Mouse (Mus musculus): ENCODE measurements around the gene 1700029H14Rik. TPM values are rescaled to one million over a fixed set of nuclear protein-coding genes. Genes with fewer than 3 reads are reported as not detected.

1700029H14Rik gene
- total RNA-seq, 2 experiments from 2014 or later, result not detected

- no peak for TF ChIP-seq CTCF (conservative IDR thresholded peaks at IDR 0.05)
- Histone ChIP-seq H3K4me3 (no peak overlapping the region), H3K27ac (no peak overlapping the region)
- DNase-seq (ENCODE audit: low spot score in 2 of 2), result no peak
Observed at GRCm38 (mm10) chr8:13512677-13513076, 49.6 kb downstream of the 1700029H14Rik start.

- Histone ChIP-seq H3K4me3 (no peak overlapping the region), H3K27ac (no peak overlapping the region)
- no peak for DNase-seq (ENCODE audit: low spot score in 2 of 2)
- TF ChIP-seq CTCF (conservative IDR thresholded peaks at IDR 0.05), result no peak
Observed at GRCm38 (mm10) chr8:13512016-13512415, 50.2 kb downstream of the 1700029H14Rik start.

GRCm38 (mm10) chr8:13507284-13507937, 54.9 kb downstream of the 1700029H14Rik start:
- no peak for DNase-seq (ENCODE audit: low spot score in 2 of 2)
- no peak overlapping the region for H3K27ac ChIP-seq
- H3K4me3 ChIP-seq, result no peak overlapping the region
- no peak for TF ChIP-seq CTCF (conservative IDR thresholded peaks at IDR 0.05)

- Histone ChIP-seq H3K27ac (no peak overlapping the region), H3K4me3 (no peak overlapping the region)
- peak in 1 of 2 experiments; percentile 30 for DNase-seq (ENCODE audit: low spot score in 2 of 2)
- TF ChIP-seq CTCF (conservative IDR thresholded peaks at IDR 0.05), result no peak
Observed at GRCm38 (mm10) chr8:13506849-13507248, 55.4 kb downstream of the 1700029H14Rik start.

- no peak for DNase-seq (ENCODE audit: low spot score in 2 of 2)
- Histone ChIP-seq H3K27ac (no peak overlapping the region), H3K4me3 (no peak overlapping the region)
- TF ChIP-seq CTCF (conservative IDR thresholded peaks at IDR 0.05), result no peak
Observed at GRCm38 (mm10) chr8:13504894-13505674, 57.2 kb downstream of the 1700029H14Rik start.

- H3K4me3 ChIP-seq, result no peak overlapping the region
- H3K27ac ChIP-seq, result no peak overlapping the region
- DNase-seq (ENCODE audit: low spot score in 2 of 2), result no peak
- TF ChIP-seq CTCF (conservative IDR thresholded peaks at IDR 0.05), result peak; percentile 16
Observed at GRCm38 (mm10) chr8:13503936-13504606, 58.2 kb downstream of the 1700029H14Rik start.

- Histone ChIP-seq H3K4me3 (no peak overlapping the region), H3K27ac (no peak overlapping the region)
- no peak for TF ChIP-seq CTCF (conservative IDR thresholded peaks at IDR 0.05)
- DNase-seq (ENCODE audit: low spot score in 2 of 2), result no peak
Observed at GRCm38 (mm10) chr8:13501221-13501620, 61.0 kb downstream of the 1700029H14Rik start.

Other genes with a start within 250 kb of the 1700029H14Rik start
- gene Tfdp1, start 223.7 kb downstream of the 1700029H14Rik start, total RNA-seq (2021), result 10 to 100 TPM; 66.1 to 66.7 TPM
- not detected for gene Atp4b, start 165.6 kb downstream of the 1700029H14Rik start, total RNA-seq (2021)
- not detected for gene Grk1, start 157.4 kb downstream of the 1700029H14Rik start, total RNA-seq (2021)
- gene Tmem255b, start 127.3 kb downstream of the 1700029H14Rik start, total RNA-seq (2021), result 1 to 10 TPM; 5.2 TPM
- 10 to 100 TPM; 81.2 to 85.1 TPM for gene Gas6, start 68.0 kb downstream of the 1700029H14Rik start, total RNA-seq (2021)
- 10 to 100 TPM; 62.8 to 63.4 TPM for gene Rasa3, start 115.1 kb upstream of the 1700029H14Rik start, total RNA-seq (2021)
- gene Cfap97d2, start 143.4 kb upstream of the 1700029H14Rik start, total RNA-seq (2021), result 1 to 10 TPM; 3.1 to 3.2 TPM
- gene Cdc16, start 195.2 kb upstream of the 1700029H14Rik start, total RNA-seq (2021), result 10 to 100 TPM; 54.3 to 58.2 TPM
- 10 to 100 TPM; 35.5 to 38.2 TPM for gene Upf3a, start 223.2 kb upstream of the 1700029H14Rik start, total RNA-seq (2021)